Mouse (Mus musculus) testis, postnatal 14 days (tissue): ENCODE data around the gene Pycr2.

Experiments used
- DNase-seq: peaks from one replicate; pipeline ENCODE4 v3.0.0; 2021; ENCODE audit warnings: low spot score

Pycr2 gene

GRCm38 (mm10) chr1:180941726-180942125, 37.6 kb downstream of the Pycr2 start:
- DNase-seq = peak; percentile 21

- peak; percentile 62 for DNase-seq
Observed at GRCm38 (mm10) chr1:180942166-180943031, 38.3 kb downstream of the Pycr2 start, which contains the start of gene Tmem63a. TSS of gene Tmem63a (plus strand) at chr1:180942344.

GRCm38 (mm10) chr1:180943032-180943644, 39.0 kb downstream of the Pycr2 start:
- peak; percentile 25 for DNase-seq

- DNase-seq = no peak
Observed at GRCm38 (mm10) chr1:180943896-180944295, 39.8 kb downstream of the Pycr2 start.

GRCm38 (mm10) chr1:180944553-180944952, 40.5 kb downstream of the Pycr2 start:
- DNase-seq = no peak

GRCm38 (mm10) chr1:180945001-180945980, 41.2 kb downstream of the Pycr2 start:
- DNase-seq = peak; percentile 24

- no peak for DNase-seq
Observed at GRCm38 (mm10) chr1:180946448-180946847, 42.4 kb downstream of the Pycr2 start.

- no peak for DNase-seq
Observed at GRCm38 (mm10) chr1:180952085-180952746, 48.1 kb downstream of the Pycr2 start.

GRCm38 (mm10) chr1:180952808-180953207, 48.7 kb downstream of the Pycr2 start:
- no peak for DNase-seq

- no peak for DNase-seq
Observed at GRCm38 (mm10) chr1:180956401-180956800, 52.3 kb downstream of the Pycr2 start.

- no peak for DNase-seq
Observed at GRCm38 (mm10) chr1:180956973-180957381, 52.9 kb downstream of the Pycr2 start.
